In genomic region chr4:118507171-118507570, GRCm38 (mm10) we compare ENCODE assay signal across 7 mouse cellular contexts. TPM values are rescaled to one million over a fixed set of nuclear protein-coding genes. Genes with fewer than 3 reads are reported as not detected.
"Had no signal": no experiment of that assay in that cellular context is flagged by ENCODE, and none has a peak within 500 bp of the region (broad histone marks: within the 10 kb centered on the region; RNA-seq: fewer than 3 reads in every experiment).

No protein-coding gene starts in this region.

RNA-seq across cellular contexts. Expression of gene 2610528J11Rik, which starts 19.6 kb away (rescaled TPM):
- polyA plus RNA-seq: forebrain, embryonic 14.5 days; forebrain, embryonic 15.5 days; forebrain, embryonic 16.5 days; forebrain, postnatal 0 days had no signal

RNA-seq across cellular contexts. Expression of gene Tmem125, which starts 36.7 kb away (rescaled TPM):
- polyA plus RNA-seq: erythroblast, embryonic 14.5 days; forebrain, embryonic 12.5 days; forebrain, embryonic 13.5 days; forebrain, embryonic 14.5 days; forebrain, embryonic 16.5 days had no signal

RNA-seq across cellular contexts. Expression of gene Mpl, which starts 49.9 kb away (rescaled TPM):
- polyA plus RNA-seq: forebrain, embryonic 16.5 days; forebrain, postnatal 0 days had no signal
